Mouse (Mus musculus) small intestine, adult 2 months (tissue): Measurements from ENCODE around the gene Kif16b.

ENCODE experiments used
- CTCF ChIP-seq: fragments of 200-500 bp; IDR thresholded peaks from 2 replicates; pipeline ENCODE4 v1.5.1; 2012; ENCODE audit warnings: low read depth, mild to moderate bottlenecking, control low read depth, inconsistent platforms, low read length, moderate library complexity, mixed read lengths; ENCODE audit not compliant: insufficient replicate concordance, insufficient read length; ENCODE audit errors: extremely low read depth
- POLR2A ChIP-seq: fragments of 200-500 bp; IDR thresholded peaks from 2 replicates; pipeline ENCODE4 v1.6.1; 2012; ENCODE audit warnings: low read depth, mild to moderate bottlenecking, control low read depth, inconsistent platforms, low read length, moderate library complexity

GRCm38 (mm10) chr2:142715912-142716260 lies 185.4 kb downstream of the Kif16b start:
- TF ChIP-seq CTCF (no peak), POLR2A (no peak)
